Mouse (Mus musculus) MEL (cell line): ENCODE measurements around the gene Axdnd1. TPM values are rescaled to one million over a fixed set of nuclear protein-coding genes. Genes with fewer than 3 reads are reported as not detected.

Experiments
- DNase-seq: peaks from one replicate; pipeline ENCODE4 v3.0.0; 2011; ENCODE audit warnings: low read depth, low spot score
- H3K27ac ChIP-seq: 2 replicates; pipeline ENCODE4 v1.5.1; 2012; ENCODE audit warnings: low read depth, mild to moderate bottlenecking, control low read depth, low read length, moderate library complexity; ENCODE audit not compliant: control insufficient read depth
- H3K27me3 ChIP-seq, 2 experiments: fragments of 150-350 bp in 1 of 2; sonication (generic) in 1 of 2; 2 replicates each; pipeline ENCODE4 v1.6.1; 2012; ENCODE audit warnings: low read length in 2 of 2, mild to moderate bottlenecking in 2 of 2, improper control_type of control experiment in 1 of 2, moderate library complexity in 1 of 2; ENCODE audit not compliant: insufficient read depth in 2 of 2, control insufficient read depth in 1 of 2
- H3K36me3 ChIP-seq, 2 experiments: 2 replicates each; pipeline ENCODE4 v1.6.1; 2012 to 2014; ENCODE audit warnings: low read length in 2 of 2, improper control_type of control experiment in 1 of 2, inconsistent platforms in 1 of 2, mild to moderate bottlenecking in 1 of 2; ENCODE audit not compliant: insufficient read depth in 2 of 2, control insufficient read depth in 1 of 2
- H3K4me1 ChIP-seq, 2 experiments: fragments of 150-350 bp in 1 of 2; sonication (generic) in 1 of 2; 2 replicates each; pipeline ENCODE4 v1.6.1; 2012; ENCODE audit warnings: low read length in 2 of 2, improper control_type of control experiment in 1 of 2, mild to moderate bottlenecking in 1 of 2; ENCODE audit not compliant: insufficient read depth in 2 of 2, control insufficient read depth in 1 of 2
- H3K4me3 ChIP-seq, 2 experiments: fragments of 150-350 bp in 1 of 2; sonication (generic) in 1 of 2; 2 replicates each; pipeline ENCODE4 v1.5.1; 2012; ENCODE audit warnings: low read depth in 2 of 2, low read length in 2 of 2, mild to moderate bottlenecking in 2 of 2, moderate library complexity in 2 of 2, control low read depth in 1 of 2, improper control_type of control experiment in 1 of 2; ENCODE audit not compliant: control insufficient read depth in 1 of 2, insufficient read depth in 1 of 2
- H3K79me2 ChIP-seq: 2 replicates; pipeline ENCODE4 v1.6.1; 2012; ENCODE audit warnings: mild to moderate bottlenecking, low read length, moderate library complexity; ENCODE audit not compliant: control insufficient read depth, poor library complexity, insufficient read depth
- H3K9ac ChIP-seq: 2 replicates; pipeline ENCODE4 v1.6.1; 2012; ENCODE audit warnings: low read depth, mild to moderate bottlenecking, control low read depth, low read length, moderate library complexity; ENCODE audit not compliant: control insufficient read depth, poor library complexity, severe bottlenecking
- H3K9me3 ChIP-seq: fragments of 150-350 bp; sonication (generic); replicated peaks from 2 replicates; pipeline ENCODE4 v1.6.1; 2012; ENCODE audit warnings: mild to moderate bottlenecking, low read length, improper control_type of control experiment, moderate library complexity; ENCODE audit not compliant: insufficient read depth
- CHD1 ChIP-seq: IDR thresholded peaks from 2 replicates; pipeline ENCODE4 v1.6.1; 2012; ENCODE audit warnings: low read depth, mild to moderate bottlenecking, inconsistent platforms, low read length, improper control_type of control experiment
- E2F4 ChIP-seq: IDR thresholded peaks from 2 replicates; pipeline ENCODE4 v1.6.1; 2011; ENCODE audit warnings: low read depth, low read length, improper control_type of control experiment, borderline replicate concordance
- ETS1 ChIP-seq: IDR thresholded peaks from 2 replicates; pipeline ENCODE4 v1.6.1; 2012; ENCODE audit warnings: low read depth, mild to moderate bottlenecking, inconsistent platforms, low read length, improper control_type of control experiment, moderate library complexity
- HCFC1 ChIP-seq: IDR thresholded peaks from 2 replicates; pipeline ENCODE4 v1.6.1; 2012; ENCODE audit warnings: low read depth, mild to moderate bottlenecking, inconsistent platforms, low read length, improper control_type of control experiment, moderate library complexity
- JUND ChIP-seq: IDR thresholded peaks from 2 replicates; pipeline ENCODE4 v1.6.1; 2011; ENCODE audit warnings: low read depth, mild to moderate bottlenecking, improper control_type of control experiment, low read length
- KAT2A ChIP-seq: conservative IDR thresholded peaks from 2 replicates; pipeline ENCODE4 v1.6.1; 2012; ENCODE audit warnings: low read depth, low read length, improper control_type of control experiment, inconsistent platforms
- MAZ ChIP-seq: IDR thresholded peaks from 2 replicates; pipeline ENCODE4 v1.6.1; 2012; ENCODE audit warnings: low read depth, mild to moderate bottlenecking, inconsistent platforms, low read length, improper control_type of control experiment
- MEF2A ChIP-seq: IDR thresholded peaks from 2 replicates; pipeline ENCODE4 v1.6.1; 2014; ENCODE audit warnings: low read depth, mild to moderate bottlenecking, inconsistent platforms, low read length, improper control_type of control experiment; ENCODE audit not compliant: poor library complexity, insufficient replicate concordance, severe bottlenecking; ENCODE audit errors: extremely low read depth
- MXI1 ChIP-seq: IDR thresholded peaks from 2 replicates; pipeline ENCODE4 v1.6.1; 2011; ENCODE audit warnings: mild to moderate bottlenecking, low read depth, low read length, improper control_type of control experiment
- MYC ChIP-seq: IDR thresholded peaks from 2 replicates; pipeline ENCODE4 v1.6.1; 2011; ENCODE audit warnings: low read depth, mild to moderate bottlenecking, low read length, improper control_type of control experiment, moderate library complexity
- POLR2AphosphoS2 ChIP-seq: IDR thresholded peaks from 2 replicates; pipeline ENCODE4 v1.6.1; 2011; ENCODE audit warnings: low read length, improper control_type of control experiment
- POLR2AphosphoS5 ChIP-seq: IDR thresholded peaks from 2 replicates; pipeline ENCODE4 v1.6.1; 2012; ENCODE audit warnings: low read depth, borderline replicate concordance, mild to moderate bottlenecking, inconsistent platforms, low read length, moderate library complexity, mixed read lengths
- RCOR1 ChIP-seq: IDR thresholded peaks from 2 replicates; pipeline ENCODE4 v1.6.1; 2012; ENCODE audit warnings: low read depth, mild to moderate bottlenecking, inconsistent platforms, low read length, improper control_type of control experiment
- SIN3A ChIP-seq: IDR thresholded peaks from 2 replicates; pipeline ENCODE4 v1.6.1; 2012; ENCODE audit warnings: low read length, improper control_type of control experiment, inconsistent platforms
- SMC3 ChIP-seq: IDR thresholded peaks from 2 replicates; pipeline ENCODE4 v1.6.1; 2011; ENCODE audit warnings: low read depth, low read length, improper control_type of control experiment
- TAL1 ChIP-seq: IDR thresholded peaks from 2 replicates; pipeline ENCODE4 v1.6.1; 2012; ENCODE audit warnings: mild to moderate bottlenecking, inconsistent platforms, low read length, moderate library complexity, mixed read lengths
- UBTF ChIP-seq: IDR thresholded peaks from 2 replicates; pipeline ENCODE4 v1.6.1; 2012; ENCODE audit warnings: low read depth, mild to moderate bottlenecking, inconsistent platforms, low read length, improper control_type of control experiment, moderate library complexity, borderline replicate concordance; ENCODE audit not compliant: insufficient read depth
- USF1 ChIP-seq: IDR thresholded peaks from 2 replicates; pipeline ENCODE4 v1.6.1; 2014; ENCODE audit warnings: low read depth, mild to moderate bottlenecking, inconsistent platforms, low read length, improper control_type of control experiment, moderate library complexity
- ZKSCAN1 ChIP-seq: IDR thresholded peaks from 2 replicates; pipeline ENCODE4 v1.6.1; 2012; ENCODE audit warnings: low read depth, mild to moderate bottlenecking, inconsistent platforms, low read length, improper control_type of control experiment, moderate library complexity
- polyA plus RNA-seq, 2 experiments: library from polyadenylated mRNA; stranded (reverse) in 1 of 2; unstranded in 1 of 2; fragments of >175 nt in 1 of 2; fragments of >200 nt in 1 of 2; gene quantifications; 2 replicates each; pipeline versions ENCODE4 v1.2.1 to v1.2.4; 2012; ENCODE audit warnings: low replicate concordance in 2 of 2, low read depth in 1 of 2; ENCODE audit not compliant: insufficient read length in 2 of 2, insufficient read depth in 1 of 2, missing spikeins in 1 of 2
- total RNA-seq: library from RNA; depleted of rRNA; stranded (reverse); fragments of 300-350 nt; gene quantifications from 2 replicates; pipeline ENCODE4 v1.2.3, GENCODE M21; 2012

Axdnd1 gene
- total and polyA plus RNA-seq, 3 experiments, result 0.08 to 0.29 TPM; not detected in 1

GRCm38 (mm10) chr1:156470557-156470956, 49.6 kb upstream of the Axdnd1 start:
- Histone ChIP-seq H3K4me3 (no peak overlapping the region), H3K9me3 (no peaks in the 10 kb centered on the region), H3K36me3 (no peaks in the 10 kb centered on the region), H3K27me3 (0 out of 4 replicates have a peak, but pooled peaks cover 0 to under 1% of the 10 kb centered on the region in 2 experiments), H3K4me1 (peaks cover 2 to 3% of the 10 kb centered on the region in 2 experiments; a peak in 3 of 4 replicates), H3K79me2 (no peaks in the 10 kb centered on the region; the same call in 1 of the 2 replicates), H3K9ac (no peak overlapping the region), H3K27ac (no peak overlapping the region)
- no peak for TF ChIP-seq E2F4
- no peak for TF ChIP-seq MYC
- no peak for TF ChIP-seq SMC3
- TF ChIP-seq MXI1, result no peak
- no peak for DNase-seq

GRCm38 (mm10) chr1:156468576-156468975, 47.6 kb upstream of the Axdnd1 start:
- peaks cover 2 to 3% of the 10 kb centered on the region in 2 experiments; a peak in 3 of 4 replicates for H3K4me1 ChIP-seq
- no peak for DNase-seq
- no peak for TF ChIP-seq UBTF
- TF ChIP-seq POLR2AphosphoS2, result no peak
- no peak for TF ChIP-seq SIN3A
- TF ChIP-seq MXI1, result no peak
- TF ChIP-seq CHD1, result no peak
- no peak for TF ChIP-seq MAZ
- no peak for TF ChIP-seq ETS1
- TF ChIP-seq RCOR1, result no peak
- no peak for TF ChIP-seq ZKSCAN1
- TF ChIP-seq HCFC1, result no peak
- TF ChIP-seq POLR2AphosphoS5, result no peak
- no peak for TF ChIP-seq KAT2A
- TF ChIP-seq MEF2A, result no peak
- no peak for TF ChIP-seq USF1
- no peak for TF ChIP-seq TAL1
- TF ChIP-seq JUND, result no peak
- H3K9ac ChIP-seq, result no peak overlapping the region
- H3K4me3 ChIP-seq, result no peak overlapping the region
- no peaks in the 10 kb centered on the region for H3K9me3 ChIP-seq
- H3K27ac ChIP-seq, result no peak overlapping the region
- no peaks in the 10 kb centered on the region for H3K79me2 ChIP-seq
- H3K36me3 ChIP-seq, result no peaks in the 10 kb centered on the region
- H3K27me3 ChIP-seq, result no peaks in the 10 kb centered on the region
